Mouse (Mus musculus) spleen, embryonic (tissue): Measurements from ENCODE around the gene Cracr2b.

Experiments
- CTCF ChIA-PET: fragments of 350-600 bp; sonication (Branson Sonifier 250); formaldehyde crosslinking; loops from one replicate; lab custom pipeline; 2022; lab: Charles Lee

Gene Cracr2b

GRCm38 (mm10) chr7:141447110-141447991 is 13.5 kb upstream of the Cracr2b start, which contains the start of gene Rplp2:
Rplp2 (plus strand) TSS chr7:141447370.
- CTCF ChIA-PET, result interaction anchor here (0.6 to 1.6 kb wide), 6 partner anchors 9 to 1017 kb away, joined by 3 to 4 read pairs (median 4); no protein-coding TSS in a partner anchor

- CTCF ChIA-PET, result no interaction called here
Measured at GRCm38 (mm10) chr7:141451928-141452327, 9.0 kb upstream of the Cracr2b start.

DNA sequence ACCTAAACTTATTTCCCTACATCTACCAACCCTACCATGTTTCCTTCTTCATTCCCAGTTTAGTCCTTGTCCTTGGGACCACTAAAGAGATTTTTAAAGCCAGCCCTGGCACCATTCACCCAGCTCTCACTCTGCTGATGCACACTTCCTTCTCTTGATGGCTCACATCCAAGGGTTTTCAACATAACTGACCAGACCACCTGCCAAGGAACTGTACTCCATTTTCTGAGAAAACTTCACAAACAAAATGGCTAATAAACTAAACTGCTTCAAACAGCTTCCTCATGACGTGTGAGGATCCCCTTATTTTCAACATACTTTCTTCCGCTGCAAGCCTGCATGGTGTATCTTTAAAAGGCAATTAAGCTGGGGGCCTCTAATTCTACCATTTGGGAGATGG is 7.3 kb upstream of the Cracr2b start:
- CTCF ChIA-PET, result interaction anchor here (0.5 kb wide), 1 partner anchor 8 kb away, joined by 3 read pairs; no protein-coding TSS in a partner anchor

DNA sequence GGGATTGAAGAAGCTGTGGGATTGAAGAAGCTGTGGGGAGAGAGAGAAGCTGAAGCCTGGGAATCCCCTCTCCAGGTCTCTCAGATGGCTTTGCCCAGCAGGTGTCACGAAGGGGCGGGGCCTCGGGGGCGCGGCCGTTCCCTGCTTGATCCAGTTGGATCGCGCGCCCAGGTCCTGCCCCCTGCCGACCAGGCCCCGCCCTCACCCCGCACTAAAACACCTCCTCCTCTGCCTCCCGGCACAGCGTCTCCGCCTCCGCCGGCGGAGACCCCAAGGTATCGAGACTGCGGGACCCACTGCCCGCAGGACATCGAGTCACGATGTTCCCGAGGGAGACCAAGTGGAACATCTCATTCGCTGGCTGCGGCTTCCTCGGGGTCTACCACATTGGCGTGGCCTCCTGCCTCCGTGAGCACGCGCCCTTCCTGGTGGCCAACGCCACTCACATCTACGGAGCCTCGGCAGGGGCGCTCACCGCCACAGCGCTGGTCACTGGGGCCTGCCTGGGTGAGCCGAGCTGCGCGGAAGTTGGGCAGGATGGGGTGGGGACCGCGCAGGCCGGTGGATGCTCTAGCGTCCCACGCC is 5.8 kb upstream of the Cracr2b start, which contains the start of gene Pnpla2:
Gene Pnpla2 (plus strand): TSS at position 232 of the 585 bp plus-strand sequence.
- CTCF ChIA-PET, result interaction anchor here (0.6 to 1.2 kb wide), 2 partner anchors 12 to 498 kb away, joined by 4 read pairs; no protein-coding TSS in a partner anchor

DNA sequence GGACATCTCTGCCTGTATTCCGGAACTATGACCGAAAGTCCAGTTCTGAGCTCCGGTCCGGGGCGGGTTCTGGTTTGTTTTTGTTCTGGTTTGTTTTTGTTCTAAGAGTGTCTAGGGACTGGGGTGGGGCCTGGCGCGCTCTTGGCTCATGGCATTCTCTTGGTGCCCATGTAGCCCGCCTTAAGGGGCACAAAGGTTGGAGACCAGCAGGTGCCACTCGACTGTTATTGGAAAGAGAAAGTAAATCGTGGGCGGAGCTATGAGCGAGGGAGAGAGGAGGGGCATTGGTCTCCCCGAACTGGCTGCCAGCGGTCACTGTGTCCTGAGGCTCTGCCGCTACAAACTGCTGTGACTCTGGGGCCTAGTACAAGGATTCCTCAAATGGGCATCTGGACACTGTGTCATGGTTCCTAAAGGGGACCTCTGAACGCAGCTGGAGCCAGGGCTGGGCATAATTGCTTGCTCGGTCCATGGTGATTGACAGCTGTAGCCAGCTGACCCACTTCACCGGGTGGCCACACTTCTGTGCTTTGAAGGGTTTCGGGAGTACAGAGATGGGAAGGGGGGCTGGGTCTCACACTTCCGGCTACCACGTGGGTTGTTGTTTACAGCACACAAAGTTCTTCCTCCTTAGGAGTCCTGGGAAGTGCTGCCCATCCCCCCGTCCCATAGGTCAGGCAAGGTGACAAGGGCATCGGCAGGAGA is 5.1 kb upstream of the Cracr2b start:
- CTCF ChIA-PET, result interaction anchor here (0.8 to 1.2 kb wide), 2 partner anchors 13 to 70 kb away, joined by 3 to 4 read pairs; no protein-coding TSS in a partner anchor

- CTCF ChIA-PET, result no interaction called here
Measured at GRCm38 (mm10) chr7:141456739-141457138, 4.2 kb upstream of the Cracr2b start.

DNA sequence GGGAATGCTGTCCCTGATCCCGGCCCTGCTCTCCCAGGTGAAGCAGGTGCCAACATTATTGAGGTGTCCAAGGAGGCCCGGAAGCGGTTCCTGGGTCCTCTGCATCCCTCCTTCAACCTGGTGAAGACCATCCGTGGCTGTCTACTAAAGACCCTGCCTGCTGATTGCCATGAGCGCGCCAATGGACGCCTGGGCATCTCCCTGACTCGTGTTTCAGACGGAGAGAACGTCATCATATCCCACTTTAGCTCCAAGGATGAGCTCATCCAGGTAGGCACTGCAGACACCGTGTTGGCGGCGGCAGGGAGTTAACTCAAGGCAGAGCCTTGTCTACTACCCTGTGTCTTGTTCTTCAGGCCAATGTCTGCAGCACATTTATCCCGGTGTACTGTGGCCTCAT is 3.7 kb upstream of the Cracr2b start:
- CTCF ChIA-PET, result no interaction called here

GRCm38 (mm10) chr7:141457986-141458660 is 2.8 kb upstream of the Cracr2b start:
- CTCF ChIA-PET, result interaction anchor here (0.7 to 1.0 kb wide), 4 partner anchors 8 to 64 kb away, joined by 3 to 6 read pairs (median 5); no protein-coding TSS in a partner anchor

GRCm38 (mm10) chr7:141458661-141459060 is 2.2 kb upstream of the Cracr2b start:
- CTCF ChIA-PET, result interaction anchor here (0.7 to 1.2 kb wide), 4 partner anchors 10 to 64 kb away, joined by 3 to 6 read pairs (median 5); no protein-coding TSS in a partner anchor

- CTCF ChIA-PET, result interaction anchor here (1.2 kb wide), 1 partner anchor 9 kb away, joined by 3 read pairs; no protein-coding TSS in a partner anchor
Measured at GRCm38 (mm10) chr7:141459301-141459711, 1.6 kb upstream of the Cracr2b start.

DNA sequence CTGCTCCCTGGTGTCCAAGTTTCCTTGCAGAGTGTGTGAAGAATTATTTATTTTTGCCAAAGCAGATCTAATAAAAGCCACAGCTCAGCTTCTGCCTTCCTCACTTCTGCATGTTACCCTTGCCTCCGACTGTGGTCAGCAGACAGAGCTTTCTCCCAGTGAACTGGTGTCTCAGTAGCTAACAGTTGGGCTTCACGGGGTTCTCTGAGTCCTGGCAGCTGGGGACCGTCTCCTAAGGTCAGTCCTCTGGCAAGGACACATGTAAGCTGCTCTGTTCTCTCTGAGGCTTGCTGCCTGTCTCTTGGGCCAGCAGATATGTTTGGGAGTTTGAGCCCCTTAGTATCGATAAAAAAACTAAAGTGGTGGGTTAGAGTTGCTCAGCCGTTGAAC is 898 bp upstream of the Cracr2b start:
- CTCF ChIA-PET, result interaction anchor here (0.6 to 1.2 kb wide), 2 partner anchors 8 to 275 kb away, joined by 3 read pairs; no protein-coding TSS in a partner anchor

DNA sequence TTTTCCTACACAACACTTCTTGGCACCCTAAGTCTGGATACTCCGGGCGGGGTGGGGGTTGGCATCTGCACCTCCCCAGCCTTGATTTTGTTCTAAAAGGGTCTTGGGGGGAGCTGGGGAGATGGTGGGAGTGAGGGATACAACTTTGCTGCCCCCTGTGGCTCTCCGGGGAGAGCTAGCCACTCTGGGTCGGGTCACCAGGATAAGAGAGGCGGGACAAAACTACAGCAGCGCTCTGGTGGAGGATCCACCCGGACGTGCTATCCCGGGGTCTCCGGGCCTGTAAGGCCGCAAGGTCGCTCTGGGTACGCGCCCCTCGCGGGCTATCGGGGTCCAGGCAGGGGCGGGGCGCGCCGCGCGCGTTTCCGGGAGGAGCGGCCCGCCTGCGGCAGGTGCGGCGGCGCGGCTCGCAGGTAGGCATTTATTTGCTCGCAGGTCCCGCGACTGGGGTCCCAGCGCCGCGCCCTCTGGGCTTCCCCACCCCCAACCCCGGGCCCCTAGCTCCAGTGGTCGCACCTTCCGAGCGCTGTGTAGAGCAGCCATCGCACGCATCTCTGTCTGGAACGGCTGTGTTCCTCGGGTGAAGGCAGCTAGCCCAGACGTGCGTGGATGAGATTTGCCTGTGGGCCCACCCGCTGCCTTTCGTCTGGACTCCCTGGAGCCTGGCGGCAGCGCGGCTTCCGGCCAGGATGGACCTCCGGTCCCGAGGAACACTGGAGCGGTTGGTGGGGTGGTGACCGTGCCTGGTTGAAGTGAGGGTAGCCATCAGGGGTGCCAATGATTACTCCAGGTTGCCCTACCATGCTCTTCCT is 833 bp downstream of the Cracr2b start:
- CTCF ChIA-PET, result interaction anchor here (0.6 to 0.9 kb wide), 4 partner anchors 8 to 362 kb away, joined by 3 to 6 read pairs (median 4); no protein-coding TSS in a partner anchor

GRCm38 (mm10) chr7:141462333-141462821 is 1.5 kb downstream of the Cracr2b start:
- CTCF ChIA-PET, result interaction anchor here (0.6 to 0.8 kb wide), 5 partner anchors 9 to 363 kb away, joined by 3 to 8 read pairs (median 3); no protein-coding TSS in a partner anchor

GRCm38 (mm10) chr7:141463824-141464602 is 3.1 kb downstream of the Cracr2b start:
- CTCF ChIA-PET, result no interaction called here

- CTCF ChIA-PET, result no interaction called here
Measured at GRCm38 (mm10) chr7:141464603-141465201, 3.8 kb downstream of the Cracr2b start.

DNA sequence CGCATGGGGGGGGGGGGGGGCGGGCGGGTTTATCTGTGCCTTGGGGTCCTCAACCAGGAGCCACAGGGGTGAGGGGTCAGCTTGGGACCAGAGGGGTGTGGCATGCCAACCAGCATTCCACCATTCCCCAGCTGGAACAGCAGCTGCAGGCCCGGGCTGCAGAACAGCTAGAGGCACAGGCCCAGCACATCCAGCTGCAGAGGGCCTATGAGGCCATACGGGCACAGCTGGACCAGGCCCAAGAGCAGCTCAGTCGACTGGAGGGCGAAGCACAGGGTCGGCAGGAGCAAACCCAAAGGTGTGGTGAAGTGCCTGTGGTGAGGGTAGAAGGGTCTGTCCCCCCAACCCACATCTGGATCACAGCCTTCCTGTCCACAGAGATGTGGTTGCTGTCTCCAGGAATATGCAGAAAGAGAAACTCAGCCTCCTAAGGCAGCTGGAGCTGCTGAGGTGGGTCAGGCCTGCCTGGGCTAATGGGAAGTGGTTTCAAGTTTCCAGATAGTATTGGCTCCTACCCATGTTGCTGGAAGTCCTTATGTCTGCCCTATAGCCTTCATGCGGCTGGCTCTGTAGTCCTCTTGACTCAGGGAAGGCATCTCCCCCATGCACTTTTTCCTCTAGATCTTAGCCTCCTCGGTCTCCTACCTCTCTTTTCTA is 4.6 kb downstream of the Cracr2b start:
- CTCF ChIA-PET, result interaction anchor here (0.6 kb wide), 1 partner anchor 8 kb away, joined by 3 read pairs; no protein-coding TSS in a partner anchor

DNA sequence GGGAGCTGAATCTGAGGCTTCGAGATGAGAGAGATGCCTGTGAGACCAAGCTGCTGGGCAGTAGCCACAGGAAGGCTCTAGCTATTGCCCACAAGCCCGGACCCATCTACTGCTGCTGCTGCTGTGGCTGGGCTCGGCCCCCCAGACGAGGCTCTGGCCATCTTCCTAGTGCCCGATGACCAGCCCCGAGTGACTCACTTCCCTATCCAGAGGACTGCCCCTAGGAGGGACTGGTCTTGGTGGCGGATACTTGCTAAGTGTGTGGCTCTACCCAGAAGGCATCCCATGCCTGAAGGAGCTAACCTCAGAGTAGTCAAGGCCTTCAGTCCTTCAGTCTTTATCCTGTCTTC is 5.1 kb downstream of the Cracr2b start:
- CTCF ChIA-PET, result interaction anchor here (0.6 kb wide), 1 partner anchor 8 kb away, joined by 3 read pairs; no protein-coding TSS in a partner anchor
